Mouse (Mus musculus) pancreas, adult 10 weeks (tissue): ENCODE measurements around the gene Gtf2e1. TPM values are rescaled to one million over a fixed set of nuclear protein-coding genes. Genes with fewer than 3 reads are reported as not detected.

Experiments used
- polyA plus RNA-seq: library from polyadenylated mRNA; stranded (reverse); fragments of 350-450 nt; fragmentation: Illumina TruSeq; extraction: RNeasy Lipid Tissue Mini Kit (QIAGEN cat#74804); gene quantifications from one replicate; pipeline ENCODE4 v1.2.3, GENCODE M21; 2015; ENCODE audit warnings: low read depth, low replicate concordance; ENCODE audit not compliant: insufficient read depth

Gene Gtf2e1
- 1.9 TPM for polyA plus RNA-seq

DNA sequence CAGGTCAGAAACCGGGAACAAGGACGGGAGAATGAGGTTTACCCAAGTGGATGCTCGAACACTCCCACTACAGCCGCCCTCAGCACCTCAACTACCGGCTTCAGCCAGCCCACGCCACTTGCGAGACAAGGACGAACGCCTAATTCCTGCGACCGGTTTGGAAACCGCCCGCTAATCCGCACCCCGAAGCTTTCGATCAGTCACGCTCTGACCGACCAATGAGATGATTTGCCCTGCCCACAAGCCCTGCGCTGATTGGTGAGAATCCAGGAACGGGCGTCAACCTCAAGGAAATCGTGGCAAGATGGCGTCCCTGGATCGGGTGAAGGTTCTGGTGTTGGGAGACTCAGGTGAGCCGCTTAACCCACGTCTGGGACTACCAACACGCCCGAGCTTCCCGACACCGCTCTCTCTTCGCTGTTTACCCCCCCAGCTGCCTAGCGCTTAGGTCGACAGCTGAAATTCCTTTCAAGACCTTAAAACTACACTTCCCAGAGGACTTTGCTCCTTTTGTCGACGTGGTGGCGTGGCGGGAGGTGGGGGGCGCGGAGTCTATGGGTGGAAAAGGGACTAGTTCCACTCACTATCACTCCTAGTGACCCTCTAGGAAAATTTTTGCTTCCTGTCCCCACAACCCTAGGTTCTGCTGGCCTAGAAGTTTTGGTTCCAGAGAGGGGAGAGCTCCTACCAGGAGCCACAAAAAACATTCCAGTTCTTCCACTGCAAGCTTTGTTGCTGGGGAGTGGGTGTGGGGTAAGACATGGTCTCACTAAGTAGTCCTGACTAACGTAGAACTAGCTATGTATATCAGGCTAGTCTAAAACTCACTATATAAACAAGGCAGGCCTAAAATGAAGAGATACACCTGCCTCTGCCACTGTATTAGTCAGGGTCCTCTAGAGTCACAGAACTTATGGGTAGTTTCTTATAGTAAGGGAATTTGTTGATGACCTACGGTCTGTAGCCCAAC lies at the start of gene Gtf2e1, which contains the start of gene Rabl3:
TSS of gene Gtf2e1 (minus strand) at position 179 of the 970 bp plus-strand sequence.
TSS of gene Rabl3 (plus strand) at position 275 of the 970 bp plus-strand sequence.

DNA sequence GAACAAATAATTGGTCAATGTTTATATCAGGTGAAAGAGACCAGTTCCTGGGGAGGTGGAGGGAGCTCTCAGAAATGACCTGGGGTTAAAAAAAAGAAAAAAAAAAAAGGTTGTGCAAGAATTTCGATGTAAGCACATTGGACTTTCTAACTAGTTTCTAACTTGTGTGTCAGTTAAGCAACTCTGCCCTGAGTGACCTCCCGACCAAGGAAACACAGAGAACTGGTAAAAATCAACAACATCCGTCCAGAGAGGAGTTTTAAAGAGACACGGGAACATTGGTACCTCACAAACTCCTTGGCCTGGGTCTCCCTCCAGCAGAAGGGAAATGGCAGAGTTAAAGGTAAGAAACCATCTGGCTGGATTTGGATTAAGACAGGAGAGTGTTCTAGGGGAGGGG lies 40.4 kb upstream of the Gtf2e1 start, which contains the start of gene Hgd:
TSS of gene Hgd (plus strand) at position 160 of the 400 bp plus-strand sequence.

Other genes with a start within 250 kb of the Gtf2e1 start
- 0.66 TPM for gene Stxbp5l, start 154.8 kb downstream of the Gtf2e1 start, polyA plus RNA-seq
- 2.0 TPM for gene Rabl3, start 96 bp upstream of the Gtf2e1 start, polyA plus RNA-seq
- gene Hgd, start 40.4 kb upstream of the Gtf2e1 start, polyA plus RNA-seq, result not detected
- 19.6 TPM for gene Ndufb4, start 114.7 kb upstream of the Gtf2e1 start, polyA plus RNA-seq
- gene Fstl1, start 237.1 kb upstream of the Gtf2e1 start, polyA plus RNA-seq, result 28.0 TPM